Mouse (Mus musculus): ENCODE measurements around the gene Ripply1. TPM values are rescaled to one million over a fixed set of nuclear protein-coding genes. Genes with fewer than 3 reads are reported as not detected.

Ripply1 gene
- not detected for total RNA-seq (2021)
- long read RNA-seq, experiment 1 = 0 reads
- long read RNA-seq, experiment 2 = 0 reads

DNA sequence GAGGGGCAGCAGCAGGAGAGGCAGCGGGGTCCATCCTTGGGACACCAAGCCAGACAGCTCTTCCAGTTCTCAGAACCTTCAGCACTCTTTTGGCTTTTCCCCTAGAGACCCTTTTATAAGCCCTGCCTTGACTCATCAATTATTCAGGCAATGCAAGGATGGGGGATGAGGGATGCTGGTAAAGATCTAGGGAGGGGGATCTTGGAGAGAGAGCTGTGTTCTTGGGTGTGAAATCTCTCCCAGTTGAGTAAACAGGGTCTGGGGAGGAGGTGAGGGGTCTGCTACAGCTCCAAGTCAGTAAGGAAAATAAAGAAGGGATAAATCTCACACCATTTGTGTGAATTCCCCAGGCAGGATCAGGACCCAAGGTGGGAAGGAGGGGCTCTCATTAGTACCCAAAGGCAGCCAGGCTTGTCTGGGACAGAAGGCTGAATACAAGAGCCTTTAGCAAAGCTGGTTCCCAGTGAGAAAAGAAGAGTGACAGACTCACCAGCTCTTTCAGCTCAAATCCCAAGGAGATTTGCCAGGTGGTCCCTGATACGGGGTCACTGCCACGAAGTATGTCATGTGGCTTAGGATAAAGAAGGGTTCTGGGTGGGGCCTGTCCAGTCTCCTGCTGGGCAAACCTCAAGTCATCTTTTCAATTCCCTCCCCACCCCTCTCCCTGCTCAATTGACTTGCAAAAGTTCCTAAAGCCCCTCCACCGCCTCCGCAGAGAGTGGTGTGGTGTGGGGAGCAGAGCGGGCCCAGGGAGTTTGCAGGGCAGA, at the start of gene Ripply1:
Gene Ripply1 (minus strand): TSS at position 76 of the 767 bp plus-strand sequence.
- intact Hi-C loops (cut with DNase I) = no loop called here
- no peak for DNase-seq

- intact Hi-C loops (cut with DNase I) = no loop called here
- no peak for DNase-seq
Observed at GRCm38 (mm10) chrX:139828363-139829092, 46.4 kb upstream of the Ripply1 start.

- intact Hi-C loops (cut with DNase I) = no loop called here
- DNase-seq = no peak
Observed at GRCm38 (mm10) chrX:139826926-139827325, 44.8 kb upstream of the Ripply1 start.

GRCm38 (mm10) chrX:139825402-139825801, 43.2 kb upstream of the Ripply1 start:
- DNase-seq = no peak
- intact Hi-C loops (cut with DNase I) = no loop called here

GRCm38 (mm10) chrX:139815201-139815600, 33.0 kb upstream of the Ripply1 start:
- DNase-seq = no peak
- intact Hi-C loops (cut with DNase I) = no loop called here

DNA sequence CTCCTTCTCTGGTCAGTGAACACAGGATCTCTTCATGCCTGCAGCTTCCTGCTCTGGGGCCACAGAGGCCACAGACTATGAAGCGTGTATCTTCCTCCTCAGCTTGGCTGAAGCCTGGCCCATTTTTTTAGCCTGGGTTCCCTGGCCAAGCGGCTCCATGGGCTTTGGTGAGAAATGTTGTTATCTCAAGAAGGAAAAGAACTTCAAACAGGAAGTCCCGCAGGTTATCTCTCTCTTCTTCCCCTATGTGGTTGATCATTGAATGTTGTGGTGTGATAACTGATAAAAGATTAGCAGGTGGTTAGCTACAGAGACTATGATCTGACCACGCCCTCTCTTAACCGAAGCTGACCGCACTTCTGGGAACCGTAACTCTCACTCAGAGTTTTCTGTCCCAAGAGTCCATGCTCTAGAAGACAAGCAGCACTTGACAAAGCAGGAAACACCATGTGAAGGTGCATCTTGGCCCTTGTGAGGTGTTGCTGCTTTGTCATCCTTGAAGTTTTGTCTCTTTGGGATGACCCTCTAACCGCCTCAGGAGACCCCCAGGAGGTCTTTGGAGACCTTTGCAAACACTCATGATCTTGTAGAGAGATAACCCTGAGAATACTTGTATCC, 32.0 kb upstream of the Ripply1 start:
- intact Hi-C loops (cut with DNase I) = no loop called here
- no peak for DNase-seq

GRCm38 (mm10) chrX:139813299-139814002, 31.3 kb upstream of the Ripply1 start:
- intact Hi-C loops (cut with DNase I) = no loop called here
- DNase-seq = no peak

- DNase-seq = no peak
- intact Hi-C loops (cut with DNase I) = no loop called here
Observed at GRCm38 (mm10) chrX:139812636-139813298, 30.6 kb upstream of the Ripply1 start.

- intact Hi-C loops (cut with DNase I) = no loop called here
- DNase-seq = no peak
Observed at GRCm38 (mm10) chrX:139808501-139808900, 26.3 kb upstream of the Ripply1 start.

DNA sequence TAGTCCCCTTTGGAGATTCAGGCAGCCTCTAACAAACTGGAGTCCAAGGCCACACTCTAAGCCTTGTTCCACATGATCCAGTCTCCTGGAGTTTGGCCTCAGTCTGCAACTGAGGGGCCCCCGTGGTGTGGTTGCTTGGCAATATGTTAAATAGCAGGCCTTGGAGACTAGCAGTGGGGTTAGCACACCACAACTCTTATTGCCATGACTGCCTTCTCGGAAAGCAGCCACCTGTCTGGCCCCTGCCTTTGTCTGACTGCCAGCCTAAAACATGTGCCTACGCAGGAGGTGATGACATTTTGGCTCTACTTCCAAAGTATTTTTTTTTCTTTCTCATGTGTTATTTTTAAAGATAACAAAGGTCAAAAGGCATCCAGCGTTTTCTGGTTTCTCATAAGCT, 25.9 kb upstream of the Ripply1 start:
- no peak for DNase-seq
- intact Hi-C loops (cut with DNase I) = no loop called here

- no peak for DNase-seq
- intact Hi-C loops (cut with DNase I) = no loop called here
Observed at GRCm38 (mm10) chrX:139807391-139807790, 25.2 kb upstream of the Ripply1 start.

DNA sequence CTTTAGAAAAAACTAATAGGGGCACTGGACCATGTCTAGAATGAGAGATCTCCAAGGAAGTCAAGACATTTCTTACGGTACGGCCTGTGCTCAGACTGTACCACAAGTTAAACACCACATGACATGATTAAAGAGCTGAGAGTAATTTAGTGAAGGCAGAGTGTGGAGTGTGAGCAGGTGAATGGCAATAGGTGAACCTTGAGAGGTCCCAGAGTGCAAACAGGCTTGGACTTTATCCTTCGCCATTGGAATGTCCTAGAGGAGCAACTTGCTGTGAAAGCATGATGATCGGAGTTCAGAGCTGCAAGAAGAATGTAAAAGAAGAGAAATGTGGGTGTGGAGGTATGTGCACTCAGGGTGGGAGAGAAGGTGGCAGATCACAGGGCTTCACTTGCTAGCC, 23.8 kb upstream of the Ripply1 start:
- no peak for DNase-seq
- intact Hi-C loops (cut with DNase I) = no loop called here

GRCm38 (mm10) chrX:139803028-139803427, 20.9 kb upstream of the Ripply1 start:
- intact Hi-C loops (cut with DNase I) = no loop called here
- no peak for DNase-seq

GRCm38 (mm10) chrX:139800406-139800878, 18.3 kb upstream of the Ripply1 start, which contains the start of gene Cldn2:
Gene Cldn2 (plus strand): TSS chrX:139800828.
- intact Hi-C loops (cut with DNase I) = no loop called here
- no peak for DNase-seq

- no peak for DNase-seq
- intact Hi-C loops (cut with DNase I) = no loop called here
Observed at GRCm38 (mm10) chrX:139799953-139800352, 17.8 kb upstream of the Ripply1 start.

DNA sequence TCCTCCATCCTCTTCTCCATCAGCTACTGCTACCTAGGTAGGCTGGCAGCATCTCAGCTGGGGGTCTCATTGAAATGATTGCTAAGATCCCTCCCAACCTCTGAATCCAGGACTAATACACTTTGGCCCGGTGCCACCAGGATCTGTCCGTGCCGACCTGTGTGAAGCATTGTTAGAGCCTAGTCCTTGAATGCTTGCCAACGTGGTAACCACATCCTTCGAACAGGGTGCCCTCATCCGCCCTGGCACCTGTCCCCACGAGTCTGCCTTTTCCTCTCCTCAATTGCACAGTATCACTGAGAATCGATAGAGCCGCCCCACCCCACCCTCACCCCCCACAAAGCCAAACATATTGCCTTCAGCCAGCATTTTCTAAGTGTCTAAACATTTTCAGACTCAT, 15.7 kb upstream of the Ripply1 start:
- DNase-seq = no peak
- intact Hi-C loops (cut with DNase I) = no loop called here

- intact Hi-C loops (cut with DNase I) = no loop called here
- no peak for DNase-seq
Observed at GRCm38 (mm10) chrX:139796037-139796436, 13.9 kb upstream of the Ripply1 start.

- intact Hi-C loops (cut with DNase I) = no loop called here
- no peak for DNase-seq
Observed at GRCm38 (mm10) chrX:139794072-139794845, 12.1 kb upstream of the Ripply1 start.

DNA sequence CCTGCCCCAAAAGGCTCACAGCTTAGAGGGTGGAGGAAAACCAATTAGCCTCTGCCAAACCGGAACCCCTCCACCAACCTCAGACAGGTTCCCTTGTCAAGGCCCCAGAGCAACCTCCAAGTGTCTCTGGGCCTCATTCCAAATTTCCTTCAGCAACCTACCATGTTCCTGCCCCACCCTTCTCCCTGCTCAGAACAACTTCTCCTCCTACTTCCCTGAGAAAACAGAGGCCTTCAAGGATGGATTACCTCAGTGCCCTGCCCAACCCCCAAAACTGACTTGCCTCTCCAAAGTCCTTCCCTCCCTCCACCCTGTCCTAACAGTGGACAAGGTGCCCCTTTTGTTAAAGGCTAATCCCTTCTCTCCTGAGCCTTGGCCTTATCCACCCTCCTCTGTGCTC, 3.6 kb upstream of the Ripply1 start:
- intact Hi-C loops (cut with DNase I) = no loop called here
- DNase-seq = no peak
